Mouse (Mus musculus) testis, adult 2 months (tissue): ENCODE results near the gene Ppp1ca.

Experiments used
- CTCF ChIP-seq: fragments of 200-500 bp; IDR thresholded peaks from 2 replicates; pipeline ENCODE4 v1.5.1; 2012; ENCODE audit warnings: low read depth, mild to moderate bottlenecking, inconsistent platforms, low read length, moderate library complexity; ENCODE audit not compliant: control insufficient read depth, insufficient read depth, insufficient replicate concordance
- POLR2A ChIP-seq: fragments of 200-500 bp; IDR thresholded peaks from 2 replicates; pipeline ENCODE4 v1.6.1; 2012; ENCODE audit warnings: low read depth, mild to moderate bottlenecking, inconsistent platforms, low read length, moderate library complexity; ENCODE audit not compliant: control insufficient read depth

DNA sequence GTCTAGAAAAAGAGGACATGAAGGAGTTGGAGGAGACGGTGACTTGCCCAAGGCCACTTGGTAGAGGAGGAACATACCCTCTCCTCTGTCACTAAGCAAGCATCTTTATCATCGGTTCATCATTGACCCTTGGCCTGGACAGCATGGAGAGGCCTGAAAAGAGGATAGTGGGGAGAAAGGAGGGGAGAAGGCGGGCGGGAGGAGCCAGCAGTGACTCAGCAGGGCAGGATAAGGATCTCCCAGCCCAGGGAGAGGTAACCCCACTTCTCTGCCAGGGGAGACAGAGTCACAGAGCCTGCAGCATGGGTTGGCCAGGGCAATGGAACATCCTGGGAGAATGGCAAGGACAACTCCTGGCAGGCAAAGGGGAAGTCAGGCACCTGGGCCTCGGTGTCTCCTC lies 16.7 kb downstream of the Ppp1ca start:
- TF ChIP-seq POLR2A: no peak
- no peak for TF ChIP-seq CTCF
